Comparison of ENCODE assay signal across 18 mouse cellular contexts in genomic region chr1:184704901-184705300, GRCm38 (mm10).
"Had no signal": no experiment of that assay in that cellular context is flagged by ENCODE, and none has a peak within 500 bp of the region (broad histone marks: within the 10 kb centered on the region; RNA-seq: fewer than 3 reads in every experiment).

No protein-coding gene starts in this region.

- H3K4me1 ChIP-seq: liver, embryonic 13.5 days had no signal

- H3K4me2 ChIP-seq: kidney, embryonic 15.5 days; liver, embryonic 13.5 days; midbrain, embryonic 11.5 days had no signal

- H3K27ac ChIP-seq: kidney, embryonic 15.5 days; left cerebral cortex, adult 2 months; liver, embryonic 13.5 days; stomach, postnatal 0 days had no signal

- H3K4me3 ChIP-seq: kidney, embryonic 15.5 days; left cerebral cortex, adult 2 months; liver, embryonic 13.5 days had no signal

- DNase-seq: kidney, postnatal 10 days; kidney, postnatal 36 days; layer of hippocampus, postnatal 36 days; liver, embryonic 13.5 days; lung, adult 2 months; lung, postnatal 14 days; lung, postnatal 4 days; midbrain, embryonic 14.5 days; right cerebral cortex, adult 18-20 months; right cerebral cortex, postnatal 14 days; right cerebral cortex, postnatal 4 days; thymus, adult 2 months; thymus, postnatal 14 days; thymus, postnatal 4 days had no signal

- H3K36me3 ChIP-seq: kidney, embryonic 15.5 days; liver, embryonic 13.5 days had no signal

- H3K9ac ChIP-seq: kidney, embryonic 15.5 days; liver, embryonic 13.5 days had no signal

- H3K9me3 ChIP-seq: kidney, embryonic 15.5 days; liver, embryonic 13.5 days had no signal
